Mouse (Mus musculus) MEL (cell line): ENCODE data around the gene Arf6.

Source experiments
- EP300 ChIP-seq, 2 experiments: IDR thresholded peaks; 2 replicates each; pipeline ENCODE4 v1.6.1; 2011; ENCODE audit warnings: improper control_type of control experiment in 2 of 2, low read length in 2 of 2, low read depth in 1 of 2, mild to moderate bottlenecking in 1 of 2
- MAX ChIP-seq: IDR thresholded peaks from 2 replicates; pipeline ENCODE4 v1.6.1; 2011; ENCODE audit warnings: low read length, improper control_type of control experiment
- MEF2A ChIP-seq: IDR thresholded peaks from 2 replicates; pipeline ENCODE4 v1.6.1; 2014; ENCODE audit warnings: low read depth, mild to moderate bottlenecking, inconsistent platforms, low read length, improper control_type of control experiment; ENCODE audit not compliant: poor library complexity, insufficient replicate concordance, severe bottlenecking; ENCODE audit errors: extremely low read depth
- POLR2A ChIP-seq, 2 experiments: IDR thresholded peaks; 2 replicates each; pipeline ENCODE4 v1.6.1; 2011 to 2012; ENCODE audit warnings: low read length in 2 of 2, mild to moderate bottlenecking in 2 of 2, control low read depth in 1 of 2, improper control_type of control experiment in 1 of 2, low read depth in 1 of 2, moderate library complexity in 1 of 2; ENCODE audit not compliant: control insufficient read depth in 1 of 2, insufficient read depth in 1 of 2, poor library complexity in 1 of 2
- SIN3A ChIP-seq: IDR thresholded peaks from 2 replicates; pipeline ENCODE4 v1.6.1; 2012; ENCODE audit warnings: low read length, improper control_type of control experiment, inconsistent platforms
- SMC3 ChIP-seq: IDR thresholded peaks from 2 replicates; pipeline ENCODE4 v1.6.1; 2011; ENCODE audit warnings: low read depth, low read length, improper control_type of control experiment

DNA sequence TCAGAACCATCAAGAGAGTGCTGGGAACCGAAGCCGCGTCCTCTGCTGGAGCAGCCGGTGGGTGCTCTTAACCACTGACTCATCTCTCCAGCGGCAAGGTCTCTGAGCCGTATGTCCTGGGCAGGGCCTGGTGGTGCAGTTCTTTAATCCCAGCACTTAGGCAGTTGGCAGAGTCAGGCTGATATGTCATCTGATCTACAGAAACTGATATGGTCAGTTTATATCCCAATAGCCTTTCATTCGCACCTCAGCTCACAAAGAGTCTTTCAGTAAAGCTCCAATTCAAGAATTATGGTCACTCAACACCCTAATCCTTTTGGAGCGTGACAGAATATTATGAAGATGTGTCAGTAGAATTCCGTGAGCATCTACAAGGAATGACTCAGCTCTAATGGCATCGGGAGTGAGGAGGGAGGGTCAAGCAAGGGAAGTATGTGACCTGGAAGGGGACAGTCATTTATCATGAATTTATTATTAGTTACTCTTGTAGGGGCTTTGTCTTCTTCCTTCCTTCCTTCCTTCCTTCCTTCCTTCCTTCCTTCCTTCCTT lies 16.4 kb downstream of the Arf6 start:
- TF ChIP-seq EP300 (IDR thresholded peaks at IDR 0.05; ENCODE audit: low read depth in 1 of 2, low read length in 2 of 2) (no peak), SMC3 (no peak), POLR2A (IDR thresholded peaks at IDR 0.05; ENCODE audit: control insufficient read depth in 1 of 2, insufficient read depth in 1 of 2, low read depth in 1 of 2, low read length in 2 of 2, poor library complexity in 1 of 2) (no peak), MAX (no peak), SIN3A (no peak), MEF2A (no peak)
